Mouse (Mus musculus): ENCODE data around the gene Zfp423. TPM values are rescaled to one million over a fixed set of nuclear protein-coding genes. Genes with fewer than 3 reads are reported as not detected.
A peak's percentile ranks its signal among the peaks of the same experiment; 100 is the strongest.

The Zfp423 gene
- total and polyA plus RNA-seq, 2 experiments from 2014 or later, result 1.9 to 7.9 TPM

DNA sequence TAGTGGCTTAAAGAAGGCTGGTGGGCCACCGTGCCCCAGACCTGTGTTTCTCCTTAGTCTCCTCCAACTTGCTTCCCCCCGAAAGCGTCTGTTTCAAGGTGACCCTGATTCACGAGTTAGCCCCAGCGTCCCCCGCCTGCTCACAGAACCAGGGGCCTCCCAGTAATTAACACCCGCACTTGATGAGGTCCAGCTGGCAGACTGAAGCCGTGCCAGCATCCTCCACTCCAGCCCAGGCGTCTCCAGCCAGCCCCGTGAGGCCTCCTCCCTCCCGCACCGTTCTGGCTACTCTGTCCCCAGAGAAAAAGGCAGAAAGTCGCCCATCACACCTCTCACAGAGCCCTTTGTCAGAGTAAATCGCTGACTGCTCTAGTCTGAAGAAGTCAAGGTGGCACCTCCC lies 213.3 kb downstream of the Zfp423 start:
- no peak for TF ChIP-seq CTCF (IDR thresholded peaks at IDR 0.05; ENCODE audit: low read depth)
- TF ChIP-seq EP300 (IDR thresholded peaks at IDR 0.05; ENCODE audit: low read depth), result no peak
- ATAC-seq (ENCODE audit: insufficient read depth, low read depth) (peak; percentile 36; the same call in 1 of the 2 replicates), DNase-seq (ENCODE audit: low spot score) (no peak)
- no peaks in the 10 kb centered on the region for H3K36me3 ChIP-seq (replicated peaks; ENCODE audit: control insufficient read depth, insufficient read depth, low read length)
- no peak overlapping the region for H3K4me3 ChIP-seq (ENCODE audit: low read depth, low read length)
- H3K9ac ChIP-seq (replicated peaks; ENCODE audit: low read depth, low read length), result no peak overlapping the region
- 22% methylated on average over 14 of the region's 14 CpGs for WGBS
- no peak overlapping the region for H3K4me2 ChIP-seq (ENCODE audit: low read depth, low read length)
- H3K4me1 ChIP-seq (ENCODE audit: control insufficient read depth, insufficient read depth), result peaks cover 7% of the 10 kb centered on the region; the same call in 1 of the 2 replicates
- H3K27me3 ChIP-seq (ENCODE audit: control insufficient read depth, insufficient read depth, low read length), result no peaks in the 10 kb centered on the region
- no peaks in the 10 kb centered on the region for H3K9me3 ChIP-seq (replicated peaks; ENCODE audit: control insufficient read depth, low read length)
- no peak overlapping the region for H3K27ac ChIP-seq (ENCODE audit: low read depth)

DNA sequence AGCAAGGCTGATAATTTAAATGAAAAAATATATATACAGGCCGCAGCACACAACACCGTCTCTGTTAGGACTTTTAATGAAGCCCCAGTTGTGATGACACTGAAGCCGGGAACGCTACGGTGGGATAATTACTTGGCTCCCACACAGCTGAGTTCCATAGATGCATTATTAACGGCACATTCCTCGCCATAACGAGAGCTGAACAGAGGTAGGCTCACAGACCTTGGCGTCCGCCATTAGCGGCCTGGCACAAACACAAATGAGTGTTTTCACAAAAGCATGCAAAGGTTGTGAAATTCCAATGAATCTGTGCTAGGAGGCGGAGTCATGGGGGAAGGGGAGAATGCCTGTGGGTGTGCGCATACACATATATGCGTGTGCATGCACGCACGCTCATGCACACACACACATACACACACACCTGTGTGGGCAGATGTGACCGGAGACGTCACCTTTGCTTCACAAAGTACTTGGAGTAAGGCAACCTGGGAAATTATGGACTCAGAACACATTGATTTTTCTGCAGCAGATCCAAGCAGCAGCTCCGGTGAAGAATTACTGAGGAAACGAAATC lies 214.2 kb downstream of the Zfp423 start:
- H3K4me3 ChIP-seq (ENCODE audit: low read depth, low read length), result no peak overlapping the region
- H3K4me2 ChIP-seq (ENCODE audit: low read depth, low read length), result no peak overlapping the region
- DNase-seq (ENCODE audit: low spot score), result no peak
- no peak for TF ChIP-seq CTCF (IDR thresholded peaks at IDR 0.05; ENCODE audit: low read depth)
- TF ChIP-seq EP300 (IDR thresholded peaks at IDR 0.05; ENCODE audit: low read depth), result no peak
- H3K9me3 ChIP-seq (replicated peaks; ENCODE audit: control insufficient read depth, low read length), result no peaks in the 10 kb centered on the region
- H3K27ac ChIP-seq (ENCODE audit: low read depth), result no peak overlapping the region
- H3K36me3 ChIP-seq (replicated peaks; ENCODE audit: control insufficient read depth, insufficient read depth, low read length), result no peaks in the 10 kb centered on the region
- no peak overlapping the region for H3K9ac ChIP-seq (replicated peaks; ENCODE audit: low read depth, low read length)
- no peaks in the 10 kb centered on the region for H3K27me3 ChIP-seq (ENCODE audit: control insufficient read depth, insufficient read depth, low read length)
- H3K4me1 ChIP-seq (ENCODE audit: control insufficient read depth, insufficient read depth), result peaks cover 7% of the 10 kb centered on the region; the same call in 1 of the 2 replicates
- ATAC-seq (ENCODE audit: insufficient read depth, low read depth), result no peak
- 89% methylated on average over 20 of the region's 20 CpGs for WGBS

DNA sequence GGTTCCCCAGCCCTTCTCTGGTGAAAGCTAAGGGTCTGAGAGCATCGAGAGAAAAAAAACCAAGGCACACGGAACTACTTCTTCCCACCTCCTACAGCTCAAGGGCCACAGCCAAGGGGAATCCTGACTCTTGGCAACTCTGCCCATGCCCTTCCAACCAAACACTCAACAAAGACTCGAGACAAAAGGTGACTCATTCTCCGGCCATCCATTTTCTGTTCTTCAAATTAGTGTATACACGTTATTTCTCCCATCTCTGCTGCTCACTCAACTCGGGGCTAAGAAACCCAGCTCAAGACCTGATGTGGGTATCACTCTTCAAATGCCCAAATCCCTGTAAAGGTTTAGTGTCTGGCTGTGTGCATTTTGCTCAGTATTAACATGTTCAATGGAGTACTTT lies 214.8 kb downstream of the Zfp423 start:
- peaks cover 7% of the 10 kb centered on the region; the same call in 1 of the 2 replicates for H3K4me1 ChIP-seq (ENCODE audit: control insufficient read depth, insufficient read depth)
- TF ChIP-seq EP300 (IDR thresholded peaks at IDR 0.05; ENCODE audit: low read depth) (no peak), CTCF (IDR thresholded peaks at IDR 0.05; ENCODE audit: low read depth) (no peak)
- no peaks in the 10 kb centered on the region for H3K9me3 ChIP-seq (replicated peaks; ENCODE audit: control insufficient read depth, low read length)
- H3K27me3 ChIP-seq (ENCODE audit: control insufficient read depth, insufficient read depth, low read length), result no peaks in the 10 kb centered on the region
- no peak overlapping the region for H3K4me3 ChIP-seq (ENCODE audit: low read depth, low read length)
- H3K4me2 ChIP-seq (ENCODE audit: low read depth, low read length), result no peak overlapping the region
- DNase-seq (ENCODE audit: low spot score) (no peak), ATAC-seq (ENCODE audit: insufficient read depth, low read depth) (no peak)
- 75% methylated on average over 6 of the region's 6 CpGs for WGBS
- no peak overlapping the region for H3K27ac ChIP-seq (ENCODE audit: low read depth)
- no peak overlapping the region for H3K9ac ChIP-seq (replicated peaks; ENCODE audit: low read depth, low read length)
- no peaks in the 10 kb centered on the region for H3K36me3 ChIP-seq (replicated peaks; ENCODE audit: control insufficient read depth, insufficient read depth, low read length)

DNA sequence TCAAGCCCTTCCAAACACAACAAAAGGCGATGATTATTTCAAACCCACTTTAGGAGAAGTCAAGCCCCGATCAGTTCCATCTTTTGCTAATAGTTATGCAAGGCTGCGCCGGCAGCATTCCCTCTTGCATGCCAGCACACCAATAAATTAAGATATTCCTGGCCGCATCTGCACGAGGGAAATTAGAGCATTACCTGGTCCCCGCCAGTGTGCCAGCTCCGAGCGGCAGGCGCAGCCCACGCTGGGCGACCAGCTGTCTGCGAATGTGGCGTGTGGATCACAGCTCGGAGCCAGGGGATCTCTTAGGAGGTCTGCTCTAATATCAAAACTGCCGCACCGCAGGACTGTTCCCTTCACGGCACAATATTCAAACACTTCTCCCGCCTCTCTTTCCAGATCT lies 217.4 kb downstream of the Zfp423 start:
- ATAC-seq (ENCODE audit: insufficient read depth, low read depth) (no peak), DNase-seq (ENCODE audit: low spot score) (no peak)
- H3K27ac ChIP-seq (ENCODE audit: low read depth), result no peak overlapping the region
- no peak for TF ChIP-seq EP300 (IDR thresholded peaks at IDR 0.05; ENCODE audit: low read depth)
- no peak for TF ChIP-seq CTCF (IDR thresholded peaks at IDR 0.05; ENCODE audit: low read depth)
- no peak overlapping the region for H3K4me3 ChIP-seq (ENCODE audit: low read depth, low read length)
- no peak overlapping the region for H3K9ac ChIP-seq (replicated peaks; ENCODE audit: low read depth, low read length)
- H3K4me1 ChIP-seq (ENCODE audit: control insufficient read depth, insufficient read depth), result peaks cover 7% of the 10 kb centered on the region; the same call in 1 of the 2 replicates
- WGBS, result 94% methylated on average over 19 of the region's 19 CpGs
- H3K4me2 ChIP-seq (ENCODE audit: low read depth, low read length), result no peak overlapping the region
- H3K9me3 ChIP-seq (replicated peaks; ENCODE audit: control insufficient read depth, low read length), result no peaks in the 10 kb centered on the region
- H3K36me3 ChIP-seq (replicated peaks; ENCODE audit: control insufficient read depth, insufficient read depth, low read length), result no peaks in the 10 kb centered on the region
- no peaks in the 10 kb centered on the region for H3K27me3 ChIP-seq (ENCODE audit: control insufficient read depth, insufficient read depth, low read length)

DNA sequence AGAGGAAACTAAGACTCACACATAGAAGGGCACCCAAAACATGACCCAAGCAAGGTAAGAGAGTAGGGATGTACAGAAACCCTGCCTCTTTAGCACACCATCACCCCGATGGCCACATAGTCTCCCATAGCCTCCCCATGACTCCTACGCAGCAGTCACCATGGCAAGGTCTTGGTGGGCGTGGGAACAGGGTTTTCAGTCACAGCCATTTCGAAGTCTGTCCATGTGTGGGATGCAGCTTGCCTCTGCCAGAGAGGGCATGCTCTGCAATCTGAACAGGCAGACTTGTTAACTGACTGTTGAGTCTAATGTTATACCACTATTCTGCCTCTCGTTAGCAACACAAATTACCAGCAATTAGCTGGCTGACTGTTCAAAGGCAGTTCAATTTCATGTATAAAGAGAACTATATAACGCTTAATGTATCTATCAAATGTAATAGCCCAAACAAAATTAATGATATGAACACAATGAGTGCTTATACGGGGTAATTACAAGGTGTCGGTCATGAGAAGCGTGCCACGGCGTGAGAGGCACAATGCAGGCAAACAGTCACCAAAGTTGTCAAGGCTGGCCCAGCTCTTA lies 218.4 kb downstream of the Zfp423 start:
- H3K9me3 ChIP-seq (replicated peaks; ENCODE audit: control insufficient read depth, low read length), result no peaks in the 10 kb centered on the region
- no peak overlapping the region for H3K4me3 ChIP-seq (ENCODE audit: low read depth, low read length)
- H3K36me3 ChIP-seq (replicated peaks; ENCODE audit: control insufficient read depth, insufficient read depth, low read length), result no peaks in the 10 kb centered on the region
- TF ChIP-seq EP300 (IDR thresholded peaks at IDR 0.05; ENCODE audit: low read depth), result no peak
- TF ChIP-seq CTCF (IDR thresholded peaks at IDR 0.05; ENCODE audit: low read depth), result no peak
- ATAC-seq (ENCODE audit: insufficient read depth, low read depth) (no peak), DNase-seq (ENCODE audit: low spot score) (no peak)
- H3K27ac ChIP-seq (ENCODE audit: low read depth), result no peak overlapping the region
- WGBS, result 90% methylated on average over 11 of the region's 11 CpGs
- no peak overlapping the region for H3K9ac ChIP-seq (replicated peaks; ENCODE audit: low read depth, low read length)
- no peak overlapping the region for H3K4me2 ChIP-seq (ENCODE audit: low read depth, low read length)
- peaks cover 1% of the 10 kb centered on the region; the same call in 1 of the 2 replicates for H3K4me1 ChIP-seq (ENCODE audit: control insufficient read depth, insufficient read depth)
- H3K27me3 ChIP-seq (ENCODE audit: control insufficient read depth, insufficient read depth, low read length), result no peaks in the 10 kb centered on the region

Data from heart, postnatal 0 days (tissue).